Mouse (Mus musculus): Measurements from ENCODE around the gene Atp2c1.

Gene Atp2c1

GRCm38 (mm10) chr9:105488363-105488762 lies 38.8 kb downstream of the Atp2c1 start:
- DNase-seq (ENCODE audit: low spot score in 2 of 2) = no peak

DNA sequence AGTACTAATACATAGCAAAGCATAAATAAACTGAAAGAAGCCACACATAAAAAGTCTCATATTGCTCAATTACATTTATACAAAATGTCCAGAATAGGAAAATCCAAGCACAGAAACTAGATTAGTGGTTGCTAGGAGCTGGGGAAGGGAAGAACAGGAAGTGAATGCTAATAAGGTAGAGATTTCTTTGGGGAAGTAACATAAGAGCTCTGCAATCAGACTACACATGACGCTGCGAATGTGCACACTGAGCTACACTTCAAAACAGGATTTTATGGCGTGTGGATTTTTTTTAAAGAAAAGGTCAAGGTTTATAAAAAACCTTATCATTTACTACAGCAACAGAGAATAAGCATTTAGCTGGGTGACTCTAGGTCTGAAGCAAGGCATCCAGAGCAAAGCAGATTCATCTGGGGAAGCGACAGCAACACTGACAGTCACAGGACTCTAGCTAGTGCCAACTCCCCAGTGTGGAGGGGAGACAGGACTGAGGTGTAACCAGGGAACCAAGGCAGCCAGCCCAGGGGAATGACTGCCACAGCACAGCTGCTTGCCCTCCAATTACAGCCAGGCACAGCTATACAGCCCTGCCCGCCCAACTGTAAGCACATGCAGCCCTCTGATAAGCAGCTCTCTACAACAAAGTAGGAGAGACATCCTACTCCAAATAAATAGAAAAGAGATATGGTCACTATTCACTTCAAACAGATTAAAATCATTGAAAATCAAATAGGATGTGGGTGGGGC lies 42.6 kb downstream of the Atp2c1 start:
- no peak for DNase-seq (ENCODE audit: low spot score in 2 of 2)

DNA sequence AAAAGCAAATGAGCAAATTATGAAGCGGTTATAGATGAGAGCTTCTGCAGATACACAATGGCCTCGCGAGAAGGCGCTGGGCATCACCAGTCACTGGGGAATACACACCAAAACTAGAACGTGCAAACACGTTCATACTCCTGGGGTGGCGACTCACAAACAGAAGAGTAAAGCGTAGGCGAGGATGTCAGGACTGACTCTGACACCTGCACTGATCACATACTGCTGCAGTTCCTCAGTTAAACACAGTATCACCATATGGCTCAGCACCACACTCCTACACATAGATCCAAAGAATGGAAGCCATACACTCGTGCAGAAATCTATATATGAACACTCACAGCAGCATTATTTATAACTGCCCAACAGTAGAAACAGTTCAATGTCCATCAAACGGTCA lies 43.2 kb downstream of the Atp2c1 start:
- no peak for DNase-seq (ENCODE audit: low spot score in 2 of 2)

DNA sequence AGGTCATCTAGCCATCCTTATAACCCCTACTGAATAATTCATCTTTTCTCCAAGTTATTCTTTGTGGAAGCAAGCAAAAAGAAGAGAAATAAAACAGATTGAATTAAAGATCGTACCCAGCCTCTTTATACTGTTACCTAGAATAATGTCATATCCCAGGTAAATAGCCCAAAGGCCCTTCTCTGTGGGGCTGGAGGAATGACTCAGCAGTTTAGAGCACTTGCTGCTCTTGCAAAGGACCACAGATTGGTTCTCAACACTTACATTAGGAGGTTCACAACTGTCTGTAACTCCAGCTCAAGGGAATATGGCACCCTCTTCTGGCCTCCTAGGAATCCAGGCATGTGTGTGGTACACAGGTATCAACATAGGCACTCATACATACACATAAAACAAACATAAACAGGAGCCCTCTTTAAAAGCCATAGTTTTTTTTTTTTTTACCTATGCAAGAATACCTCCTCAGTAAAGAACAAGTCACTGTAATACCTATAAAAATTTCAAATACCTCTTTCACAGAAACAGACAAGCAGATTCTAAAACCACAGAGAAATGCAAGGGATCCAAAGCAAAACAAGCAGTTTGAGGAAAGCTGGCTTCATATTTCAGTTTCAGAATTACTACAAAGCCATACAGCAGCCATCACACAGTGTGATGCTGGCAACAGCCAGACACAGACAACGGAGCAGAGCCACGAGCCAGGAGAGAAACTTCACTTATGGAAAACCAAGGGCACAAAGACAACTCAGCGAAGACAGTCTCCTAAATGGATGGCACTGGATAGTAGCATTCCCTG lies 44.2 kb downstream of the Atp2c1 start:
- DNase-seq (ENCODE audit: low spot score in 2 of 2) = no peak

GRCm38 (mm10) chr9:105482070-105482469 lies 45.0 kb downstream of the Atp2c1 start:
- no peak for DNase-seq (ENCODE audit: low spot score in 2 of 2)

GRCm38 (mm10) chr9:105476134-105476533 lies 51.0 kb downstream of the Atp2c1 start:
- no peak for DNase-seq (ENCODE audit: low spot score in 2 of 2)

DNA sequence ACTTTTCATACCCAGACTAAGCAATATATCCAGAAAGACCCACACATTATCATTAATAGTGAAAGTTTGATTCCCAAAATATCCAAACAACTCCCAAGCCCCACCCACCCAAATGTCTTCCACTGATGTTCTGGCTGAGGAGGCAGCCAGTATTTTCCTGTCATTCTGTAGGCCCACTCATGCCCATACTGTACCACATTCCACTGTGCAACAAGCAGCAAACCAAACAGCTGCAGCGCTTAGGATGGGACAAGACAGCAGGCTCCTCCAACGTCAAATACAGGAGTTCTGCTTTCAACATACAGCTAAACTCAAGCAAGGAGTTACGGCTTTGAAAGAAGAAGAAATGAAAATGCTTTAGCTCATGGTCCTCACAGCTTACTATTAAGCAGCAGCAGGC lies 52.2 kb downstream of the Atp2c1 start:
- DNase-seq (ENCODE audit: low spot score in 2 of 2) = no peak

DNA sequence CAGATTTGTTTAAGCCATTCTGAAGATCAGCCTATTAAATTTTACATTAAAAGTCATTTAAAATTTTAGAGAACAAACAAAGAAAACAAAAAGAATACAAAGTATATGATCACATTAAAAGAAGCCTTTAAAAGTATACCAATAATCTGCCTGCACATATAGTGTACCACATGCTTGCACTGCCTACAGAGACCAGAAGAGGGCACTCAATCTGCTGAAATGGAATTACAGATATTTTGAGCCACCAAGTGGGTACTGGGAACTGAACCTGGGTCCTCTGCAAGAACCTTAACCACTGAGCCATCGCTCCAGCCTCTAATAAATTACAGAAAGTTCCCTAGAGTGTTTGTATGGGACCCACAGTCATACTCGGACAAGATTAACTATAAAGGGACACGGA lies 59.3 kb downstream of the Atp2c1 start:
- DNase-seq (ENCODE audit: low spot score in 2 of 2) = no peak

DNA sequence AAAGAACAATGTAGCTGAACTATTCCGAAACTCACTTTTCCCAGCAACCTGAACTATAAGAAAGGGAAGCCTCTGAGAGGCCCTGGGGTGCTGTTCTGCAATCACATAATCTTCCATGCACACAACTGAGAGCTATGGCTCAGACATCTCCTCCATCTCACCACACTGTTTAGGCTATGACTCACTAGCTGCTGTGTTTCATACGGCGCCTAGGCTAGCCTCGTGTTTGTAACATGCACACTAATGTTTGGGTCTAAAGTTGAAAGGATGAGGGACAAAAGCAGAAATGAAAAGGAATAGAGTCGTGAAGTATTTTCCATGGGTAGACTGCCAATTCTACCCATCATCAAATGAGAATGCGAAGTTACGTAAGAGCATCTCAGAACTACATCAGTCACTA lies 65.6 kb downstream of the Atp2c1 start:
- no peak for DNase-seq (ENCODE audit: low spot score in 2 of 2)

- no peak for DNase-seq (ENCODE audit: low spot score in 2 of 2)
These were observed 68.1 kb downstream of the Atp2c1 start for GRCm38 (mm10) chr9:105459032-105459431.

GRCm38 (mm10) chr9:105408549-105408948 lies 118.6 kb downstream of the Atp2c1 start:
- DNase-seq (ENCODE audit: low spot score in 2 of 2) = no peak

- peak; percentile 82 to 87 for DNase-seq (ENCODE audit: low spot score in 2 of 2)
These were observed 131.9 kb downstream of the Atp2c1 start, which contains the start of the genes Aste1 and Nek11 for GRCm38 (mm10) chr9:105395218-105395627. TSS of gene Aste1 (plus strand) at chr9:105395392. TSS of gene Nek11 (minus strand) at chr9:105395524.

DNA sequence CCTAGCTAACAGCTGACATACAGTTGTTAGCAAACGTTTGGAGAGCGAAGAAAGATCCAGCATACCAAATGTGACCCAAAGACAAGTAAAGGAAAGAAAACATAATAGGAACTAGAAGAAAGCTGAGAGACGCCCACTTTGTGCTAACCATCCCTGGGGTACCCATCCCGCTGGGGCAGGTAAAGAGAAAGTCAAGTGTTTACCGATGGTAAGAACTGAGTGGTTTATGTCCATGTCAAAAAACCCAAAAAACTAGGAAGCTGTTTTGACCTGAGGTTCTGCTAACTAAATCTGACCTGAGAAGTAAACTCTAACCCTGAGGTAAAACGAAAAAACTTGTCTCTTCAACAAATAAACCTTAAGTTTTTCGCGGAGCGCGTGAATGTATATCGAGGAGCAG lies 132.4 kb downstream of the Atp2c1 start:
- no peak for DNase-seq (ENCODE audit: low spot score in 2 of 2)

- no peak for DNase-seq (ENCODE audit: low spot score in 2 of 2)
These were observed 136.5 kb downstream of the Atp2c1 start for GRCm38 (mm10) chr9:105390616-105391015.

GRCm38 (mm10) chr9:105389289-105389688 lies 137.8 kb downstream of the Atp2c1 start:
- DNase-seq (ENCODE audit: low spot score in 2 of 2) = peak; percentile 78 to 81

GRCm38 (mm10) chr9:105387403-105387802 lies 139.7 kb downstream of the Atp2c1 start:
- DNase-seq (ENCODE audit: low spot score in 2 of 2) = no peak

GRCm38 (mm10) chr9:105379533-105380145 lies 147.5 kb downstream of the Atp2c1 start:
- DNase-seq (ENCODE audit: low spot score in 2 of 2) = no peak

GRCm38 (mm10) chr9:105377622-105378021 lies 149.5 kb downstream of the Atp2c1 start:
- DNase-seq (ENCODE audit: low spot score in 2 of 2) = no peak

- DNase-seq (ENCODE audit: low spot score in 2 of 2) = no peak
These were observed 150.1 kb downstream of the Atp2c1 start for GRCm38 (mm10) chr9:105376954-105377530.

DNA sequence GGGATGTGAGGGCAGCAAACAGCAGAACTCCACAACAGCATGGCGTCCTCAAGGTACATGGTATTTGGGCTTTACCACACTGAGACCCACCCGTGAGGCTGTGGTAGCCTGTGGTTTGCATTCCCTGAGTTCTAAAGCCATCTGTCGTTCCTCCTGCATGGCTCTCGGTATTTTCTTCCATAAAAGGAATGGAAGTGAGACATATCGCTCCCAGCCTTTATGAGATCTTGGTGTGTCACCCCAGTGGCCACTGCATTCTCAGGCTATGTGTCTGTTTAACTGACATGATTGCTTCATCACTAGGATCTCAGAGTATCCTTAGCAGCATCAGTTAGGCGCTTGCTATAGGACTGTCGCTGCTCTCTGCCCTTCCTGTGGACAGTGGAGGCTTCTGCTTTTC lies 150.7 kb downstream of the Atp2c1 start:
- no peak for DNase-seq (ENCODE audit: low spot score in 2 of 2)

GRCm38 (mm10) chr9:105374361-105374760 lies 152.8 kb downstream of the Atp2c1 start:
- no peak for DNase-seq (ENCODE audit: low spot score in 2 of 2)

DNA sequence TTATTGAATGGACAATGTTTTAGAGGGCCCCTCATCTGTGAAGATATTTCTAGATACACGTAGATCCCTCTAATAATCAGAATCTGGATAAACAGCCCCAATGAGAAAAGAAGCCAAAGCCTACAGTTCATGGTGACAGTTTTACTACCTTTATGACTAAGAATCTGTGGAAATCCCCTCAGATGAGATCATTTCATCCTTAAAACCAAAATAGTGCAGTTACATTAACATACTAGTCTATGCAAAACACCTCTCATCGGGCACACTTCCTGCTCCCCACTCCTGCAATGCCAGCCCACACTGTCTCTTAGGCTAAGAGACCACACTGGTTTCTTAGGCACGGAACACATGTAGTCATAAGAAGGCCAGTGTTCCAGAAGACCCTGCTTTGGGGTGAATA lies 158.5 kb downstream of the Atp2c1 start:
- DNase-seq (ENCODE audit: low spot score in 2 of 2) = no peak
